Mouse (Mus musculus) CH12.LX (cell line): ENCODE measurements around the gene Dyrk3.

ENCODE experiments used
- CHD1 ChIP-seq: IDR thresholded peaks from 2 replicates; pipeline ENCODE4 v1.6.1; 2012; ENCODE audit warnings: low read depth, low read length, improper control_type of control experiment, inconsistent platforms
- CTCF ChIP-seq, 2 experiments: IDR thresholded peaks in 1 of 2; conservative IDR thresholded peaks in 1 of 2; 2 replicates each; pipeline ENCODE4 v1.5.1; 2011 to 2012; ENCODE audit warnings: low read depth in 2 of 2, low read length in 2 of 2, improper control_type of control experiment in 1 of 2, inconsistent platforms in 1 of 2, mild to moderate bottlenecking in 1 of 2, moderate library complexity in 1 of 2
- E2F4 ChIP-seq: IDR thresholded peaks from 2 replicates; pipeline ENCODE4 v1.6.1; 2011; ENCODE audit warnings: low read depth, low read length, improper control_type of control experiment; ENCODE audit not compliant: insufficient replicate concordance
- HCFC1 ChIP-seq: IDR thresholded peaks from 2 replicates; pipeline ENCODE4 v1.6.1; 2012; ENCODE audit warnings: low read depth, mild to moderate bottlenecking, inconsistent platforms, low read length, improper control_type of control experiment
- MAFK ChIP-seq: IDR thresholded peaks from 2 replicates; pipeline ENCODE4 v1.6.1; 2011; ENCODE audit warnings: low read length, improper control_type of control experiment; ENCODE audit not compliant: insufficient replicate concordance
- MAX ChIP-seq: IDR thresholded peaks from 2 replicates; pipeline ENCODE4 v1.6.1; 2011; ENCODE audit warnings: low read length, improper control_type of control experiment
- MYC ChIP-seq: IDR thresholded peaks from 2 replicates; pipeline ENCODE4 v1.6.1; 2011; ENCODE audit warnings: low read depth, mild to moderate bottlenecking, improper control_type of control experiment, low read length
- NRF1 ChIP-seq: IDR thresholded peaks from 2 replicates; pipeline ENCODE4 v1.6.1; 2014; ENCODE audit warnings: low read depth, mild to moderate bottlenecking, inconsistent platforms, low read length, improper control_type of control experiment, moderate library complexity
- POLR2A ChIP-seq: IDR thresholded peaks from 2 replicates; pipeline ENCODE4 v1.6.1; 2011; ENCODE audit warnings: low read depth, mild to moderate bottlenecking, improper control_type of control experiment, low read length
- RAD21 ChIP-seq: IDR thresholded peaks from 2 replicates; pipeline ENCODE4 v1.6.1; 2011; ENCODE audit warnings: low read depth, mild to moderate bottlenecking, low read length, improper control_type of control experiment, moderate library complexity

GRCm38 (mm10) chr1:131100808-131101207, 37.3 kb downstream of the Dyrk3 start:
- TF ChIP-seq NRF1 (no peak), RAD21 (no peak), POLR2A (no peak), CTCF (conservative IDR thresholded peaks at IDR 0.05 in 1 of 2, IDR thresholded peaks at IDR 0.05 in 1 of 2; ENCODE audit: low read depth in 2 of 2, low read length in 2 of 2) (no peak), CHD1 (no peak), MAX (no peak), E2F4 (no peak), HCFC1 (no peak), MAFK (no peak), MYC (no peak)
